Mouse (Mus musculus) liver, embryonic 16.5 days (tissue): Measurements from ENCODE around the gene Hnf1b. TPM values are rescaled to one million over a fixed set of nuclear protein-coding genes. Genes with fewer than 3 reads are reported as not detected.

Source experiments
- ATAC-seq: fragments of 200-750 bp; cut with Nextera tagmentation; 2 replicates; pipeline ENCODE4 v1.8.0; 2017; ENCODE audit warnings: low read depth, mild to moderate bottlenecking, moderate number of reproducible peaks, moderate library complexity
- H3K27ac ChIP-seq: fragments of 300-500 bp; sonication (generic); 2 replicates; pipeline ENCODE4 v1.5.1; 2014; ENCODE audit warnings: mild to moderate bottlenecking, low read length
- H3K27me3 ChIP-seq: fragments of 300-500 bp; sonication (generic); 2 replicates; pipeline ENCODE4 v1.6.1; 2014; ENCODE audit warnings: low read depth, low read length, mixed read lengths; ENCODE audit not compliant: control insufficient read depth, insufficient read depth
- H3K36me3 ChIP-seq: fragments of 300-500 bp; sonication (generic); 2 replicates; pipeline ENCODE4 v1.6.1; 2014; ENCODE audit warnings: mild to moderate bottlenecking; ENCODE audit not compliant: control insufficient read depth, insufficient read depth
- H3K4me1 ChIP-seq: fragments of 300-500 bp; sonication (generic); 2 replicates; pipeline ENCODE4 v1.6.1; 2014; ENCODE audit warnings: low read depth, low read length, mixed read lengths; ENCODE audit not compliant: control insufficient read depth
- H3K4me2 ChIP-seq: fragments of 300-500 bp; sonication (generic); 2 replicates; pipeline ENCODE4 v1.6.1; 2014; ENCODE audit warnings: low read depth, low read length, mixed read lengths
- H3K4me3 ChIP-seq: fragments of 300-500 bp; sonication (generic); 2 replicates; pipeline ENCODE4 v1.5.1; 2014; ENCODE audit warnings: low read depth, mild to moderate bottlenecking, low read length
- H3K9ac ChIP-seq: fragments of 300-500 bp; sonication (generic); 2 replicates; pipeline ENCODE4 v1.6.1; 2014; ENCODE audit warnings: low read depth, low read length
- H3K9me3 ChIP-seq: fragments of 300-500 bp; sonication (generic); replicated peaks from 2 replicates; pipeline ENCODE4 v1.6.1; 2016; ENCODE audit warnings: low read length; ENCODE audit not compliant: control insufficient read depth
- WGBS: fragments of 180-500 bp; shearing (Covaris S2); extraction: QIAGEN DNeasy Blood & Tissue Kit; methylation state at CpG from one replicate; pipeline ENCODE4 v1.1.7; 2014; ENCODE audit not compliant: insufficient replicate concordance; 5-methylcytosine and 5-hydroxymethylcytosine counted together
- polyA plus RNA-seq: library from polyadenylated mRNA; unstranded; fragments of >200 nt; fragmentation: Nextera tagmentation; extraction: Ambion mirVana; gene quantifications from 2 replicates; pipeline ENCODE4 v1.2.1, GENCODE M21; 2015

Hnf1b gene
- polyA plus RNA-seq, 1 experiment from 2014 or later, result 5.9 TPM

DNA sequence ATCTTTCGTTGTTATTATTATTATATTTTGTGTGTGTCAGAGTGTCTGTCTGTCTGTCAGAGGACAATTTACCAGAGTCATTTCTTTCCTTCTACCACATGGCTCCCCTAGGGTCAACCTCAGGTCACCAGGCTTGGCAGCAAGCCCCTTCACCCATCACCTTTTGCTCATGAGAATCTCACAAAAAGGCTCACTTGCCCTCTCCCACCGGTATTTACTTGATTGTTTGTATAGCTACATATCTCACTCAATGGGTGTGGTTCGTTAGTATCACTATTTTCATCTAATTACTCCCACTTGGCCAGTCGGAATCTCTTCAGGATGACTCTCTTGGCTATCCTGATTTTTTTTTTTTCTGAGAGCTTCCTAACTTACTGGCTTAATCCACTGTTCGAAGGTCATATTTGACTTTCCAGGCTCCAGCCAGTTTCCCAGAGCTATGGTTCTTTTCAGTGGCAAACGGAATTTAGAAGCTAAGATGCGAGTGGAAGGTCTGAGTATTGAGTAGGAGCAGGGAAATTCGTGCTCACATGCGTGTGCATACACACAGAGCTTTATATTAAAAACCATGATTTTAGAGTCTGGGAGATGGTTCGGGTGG lies 82.7 kb downstream of the Hnf1b start:
- no peak for ATAC-seq
- Histone ChIP-seq H3K9ac (no peak overlapping the region), H3K9me3 (no peaks in the 10 kb centered on the region), H3K4me1 (no peaks in the 10 kb centered on the region), H3K27me3 (no peaks in the 10 kb centered on the region), H3K36me3 (no peaks in the 10 kb centered on the region), H3K4me3 (no peak overlapping the region), H3K27ac (no peak overlapping the region), H3K4me2 (no peak overlapping the region)
- 46% methylated on average over 10 of the region's 10 CpGs for whole genome bisulfite sequencing

DNA sequence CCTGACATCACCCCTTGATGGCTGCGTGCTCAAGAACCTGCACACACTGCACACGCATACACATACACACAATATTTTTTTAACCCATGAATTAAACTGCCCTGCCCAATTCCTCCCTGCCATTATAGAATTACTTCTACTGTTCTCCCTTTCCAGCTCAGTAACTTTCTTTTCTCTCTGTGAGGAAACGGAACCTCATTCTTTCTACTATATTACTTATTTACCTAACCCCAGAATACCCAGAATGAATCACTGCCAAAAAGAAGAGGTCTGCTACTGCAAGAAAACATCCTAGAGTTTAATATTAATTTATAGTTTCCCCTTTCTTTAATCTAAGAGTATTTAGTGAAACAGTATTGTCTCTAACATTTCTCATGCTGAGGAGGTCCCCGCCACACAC lies 83.5 kb downstream of the Hnf1b start:
- 72% methylated on average over 4 of the region's 4 CpGs for WGBS
- Histone ChIP-seq H3K4me1 (no peaks in the 10 kb centered on the region), H3K27me3 (no peaks in the 10 kb centered on the region), H3K4me2 (no peak overlapping the region), H3K36me3 (no peaks in the 10 kb centered on the region), H3K9me3 (no peaks in the 10 kb centered on the region), H3K27ac (no peak overlapping the region), H3K4me3 (no peak overlapping the region), H3K9ac (no peak overlapping the region)
- no peak for ATAC-seq

DNA sequence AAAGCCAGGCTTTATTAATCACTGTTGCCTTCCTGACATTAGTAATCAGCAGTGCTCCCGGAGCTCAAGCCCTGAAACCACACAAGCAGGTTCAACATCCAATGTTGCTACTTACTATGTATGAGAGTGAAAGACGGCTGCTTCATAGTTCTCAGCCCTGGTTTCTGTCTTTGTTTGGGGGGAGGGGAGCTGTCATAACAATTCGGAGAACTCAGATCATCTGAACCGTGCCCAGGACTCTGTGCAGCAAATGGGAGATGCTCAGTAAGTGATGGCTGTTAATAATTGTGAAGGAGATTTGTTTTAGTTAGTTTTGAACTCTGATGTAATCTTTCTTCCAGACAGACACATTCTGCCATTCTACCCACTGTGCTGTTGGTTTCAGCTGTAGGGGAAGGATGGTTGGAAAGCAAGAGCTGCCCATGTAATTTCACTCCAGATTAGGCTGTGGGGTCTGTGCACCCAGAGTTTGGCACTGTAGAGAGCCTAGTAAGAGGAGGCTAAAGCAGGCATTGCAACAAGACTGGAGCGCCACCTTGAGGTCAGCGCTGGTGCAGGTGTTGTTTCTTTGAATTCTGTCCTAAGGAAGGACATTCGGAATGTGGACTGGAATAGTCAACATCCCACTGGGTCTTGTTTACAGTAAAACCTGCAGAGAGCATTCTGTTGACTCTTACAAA lies 86.3 kb downstream of the Hnf1b start:
- Histone ChIP-seq H3K9me3 (no peaks in the 10 kb centered on the region), H3K4me2 (no peak overlapping the region), H3K27me3 (no peaks in the 10 kb centered on the region), H3K4me1 (no peaks in the 10 kb centered on the region), H3K27ac (no peak overlapping the region), H3K4me3 (no peak overlapping the region), H3K9ac (no peak overlapping the region), H3K36me3 (no peaks in the 10 kb centered on the region)
- 16% methylated on average over 7 of the region's 7 CpGs for WGBS
- ATAC-seq, result no peak

DNA sequence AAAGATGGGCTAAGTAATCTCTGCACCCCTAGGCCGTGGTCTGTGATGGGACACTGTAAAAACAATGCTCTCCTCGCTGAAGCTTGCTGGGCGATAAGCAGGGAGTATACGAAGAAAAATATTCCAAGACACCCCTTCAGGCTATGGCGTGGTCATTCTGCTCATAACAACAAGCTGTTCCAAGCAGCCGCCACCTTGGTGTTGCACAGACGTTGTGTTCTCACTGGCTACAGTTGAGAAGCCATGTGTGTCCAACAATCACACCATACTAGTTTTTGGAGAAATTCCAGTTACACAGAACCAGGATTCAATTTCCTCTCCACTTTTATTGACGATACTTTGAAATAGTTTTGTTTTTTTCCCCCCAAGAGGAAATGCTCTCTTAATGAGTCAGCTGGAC lies 88.7 kb downstream of the Hnf1b start:
- no peak overlapping the region for H3K4me3 ChIP-seq
- no peaks in the 10 kb centered on the region for H3K9me3 ChIP-seq
- WGBS, result 57% methylated on average over 8 of the region's 8 CpGs
- peaks cover 5% of the 10 kb centered on the region for H3K4me1 ChIP-seq
- no peaks in the 10 kb centered on the region for H3K36me3 ChIP-seq
- H3K27ac ChIP-seq, result no peak overlapping the region
- no peak overlapping the region for H3K4me2 ChIP-seq
- no peak overlapping the region for H3K9ac ChIP-seq
- ATAC-seq, result no peak
- no peaks in the 10 kb centered on the region for H3K27me3 ChIP-seq

DNA sequence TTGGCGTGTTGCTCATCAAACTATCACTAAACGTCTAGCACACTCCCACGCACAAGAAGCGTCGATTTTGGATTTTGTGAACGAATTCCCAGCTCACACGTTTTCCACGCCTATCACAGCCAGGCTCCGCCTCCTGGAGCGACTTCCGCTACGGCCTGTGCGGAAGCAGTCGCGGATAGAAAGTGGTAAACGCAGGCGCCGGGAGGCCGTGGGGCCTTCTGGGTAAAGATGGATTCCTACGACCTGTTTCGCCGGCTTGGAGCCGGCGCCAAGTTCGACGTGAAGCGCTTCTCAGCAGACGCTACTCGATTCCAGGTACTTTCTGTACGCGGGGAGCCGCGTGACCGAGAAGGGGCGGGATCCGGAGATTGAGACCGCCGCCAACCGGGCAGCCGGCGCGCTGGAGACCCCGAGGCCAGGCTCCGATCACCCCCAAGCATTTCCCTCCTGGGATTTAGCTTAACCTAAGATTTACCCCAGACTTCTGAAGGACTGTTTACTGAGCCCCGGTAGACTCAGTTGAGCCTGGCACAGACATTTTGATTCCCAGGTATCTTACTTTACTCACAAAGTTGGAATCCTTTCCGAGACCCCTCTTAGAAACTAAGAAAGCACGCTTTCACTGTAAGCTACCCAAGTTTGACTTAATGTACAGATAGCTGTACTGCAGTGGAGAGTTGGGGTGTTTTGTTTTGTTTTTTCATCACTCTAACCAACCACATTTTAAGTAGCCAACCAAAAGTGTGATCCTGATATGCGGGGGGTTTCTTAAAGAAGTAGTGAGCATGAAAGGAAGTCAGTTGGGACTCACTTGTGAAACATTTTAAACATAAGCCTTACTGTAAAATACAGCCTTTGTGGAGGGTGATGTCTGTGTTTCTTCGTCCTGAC lies 92.3 kb downstream of the Hnf1b start, which contains the start of gene Ddx52:
TSS of gene Ddx52 (plus strand) at position 113 of the 891 bp plus-strand sequence.
- 1% methylated on average over 49 of the region's 49 CpGs for WGBS

More for the DNA sequence above, 92.3 kb downstream of the Hnf1b start, which contains the start of gene Ddx52:
- no peaks in the 10 kb centered on the region for H3K9me3 ChIP-seq
- peak within 1 kb of the TSS; percentile 89 for H3K9ac ChIP-seq
- H3K4me2 ChIP-seq, result peak within 1 kb of the TSS; percentile 83
- peaks cover 5% of the 10 kb centered on the region for H3K4me1 ChIP-seq
- ATAC-seq, result peak; percentile 98
- peak within 1 kb of the TSS; percentile 91 for H3K4me3 ChIP-seq
- H3K36me3 ChIP-seq, result peaks cover 25% of the 10 kb centered on the region
- no peaks in the 10 kb centered on the region for H3K27me3 ChIP-seq
- peak within 1 kb of the TSS; percentile 76 for H3K27ac ChIP-seq

Other genes starting within 250 kb of the Hnf1b start
- not detected in 2 replicates for gene Rpl9-ps1, start 204.4 kb upstream of the Hnf1b start, polyA plus RNA-seq
- gene Ccl3, start 200.7 kb upstream of the Hnf1b start, polyA plus RNA-seq, result 0.34 and 0.44 TPM in 2 replicates
- 0.48 and 0.50 TPM in 2 replicates for gene Ccl4, start 187.5 kb upstream of the Hnf1b start, polyA plus RNA-seq
- 20.4 and 20.6 TPM in 2 replicates for gene Wfdc17, start 146.1 kb upstream of the Hnf1b start, polyA plus RNA-seq
- gene Wfdc18, start 141.0 kb upstream of the Hnf1b start, polyA plus RNA-seq, result 0.18 TPM in 1 of 2 replicates, not detected in the other
- gene Wfdc21, start 103.1 kb upstream of the Hnf1b start, polyA plus RNA-seq, result 52.2 and 61.4 TPM in 2 replicates
- gene Heatr6, start 96.4 kb upstream of the Hnf1b start, polyA plus RNA-seq, result 5.6 and 7.2 TPM in 2 replicates
- 11.2 and 13.0 TPM in 2 replicates for gene Ddx52, start 92.0 kb downstream of the Hnf1b start, polyA plus RNA-seq
- gene Synrg, start 114.4 kb downstream of the Hnf1b start, polyA plus RNA-seq, result 5.3 and 5.4 TPM in 2 replicates
- 1.5 and 1.8 TPM in 2 replicates for gene Dusp14, start 219.2 kb downstream of the Hnf1b start, polyA plus RNA-seq